Mouse (Mus musculus): ENCODE measurements around the gene Fut2. TPM values are rescaled to one million over a fixed set of nuclear protein-coding genes. Genes with fewer than 3 reads are reported as not detected.

Gene Fut2
- polyA plus RNA-seq, 1 experiment from 2014 or later = 0.56 TPM

Other genes starting within 250 kb of the Fut2 start
- gene Lhb, start 245.6 kb downstream of the Fut2 start, polyA plus RNA-seq (2014; fragmentation: Nextera tagmentation; extraction: Ambion mirVana) = 0.33 and 0.46 TPM in 2 replicates
- gene Gys1, start 231.6 kb downstream of the Fut2 start, polyA plus RNA-seq (2014; fragmentation: Nextera tagmentation; extraction: Ambion mirVana) = 99.1 and 106 TPM in 2 replicates
- 98.2 and 104 TPM in 2 replicates for gene Ruvbl2, start 228.3 kb downstream of the Fut2 start, polyA plus RNA-seq (2014; fragmentation: Nextera tagmentation; extraction: Ambion mirVana)
- 4,030 and 4,320 TPM in 2 replicates for gene Ftl1, start 206.5 kb downstream of the Fut2 start, polyA plus RNA-seq (2014; fragmentation: Nextera tagmentation; extraction: Ambion mirVana)
- gene Bax, start 199.5 kb downstream of the Fut2 start, polyA plus RNA-seq (2014; fragmentation: Nextera tagmentation; extraction: Ambion mirVana) = 91.3 and 146 TPM in 2 replicates
- 1.5 and 2.2 TPM in 2 replicates for gene Tulp2, start 184.5 kb downstream of the Fut2 start, polyA plus RNA-seq (2014; fragmentation: Nextera tagmentation; extraction: Ambion mirVana)
- not detected in 2 replicates for gene Gm45808, start 179.6 kb downstream of the Fut2 start, polyA plus RNA-seq (2014; fragmentation: Nextera tagmentation; extraction: Ambion mirVana)
- gene Dhdh, start 177.6 kb downstream of the Fut2 start, polyA plus RNA-seq (2014; fragmentation: Nextera tagmentation; extraction: Ambion mirVana) = 4.6 and 4.9 TPM in 2 replicates
- gene Nucb1, start 156.0 kb downstream of the Fut2 start, polyA plus RNA-seq (2014; fragmentation: Nextera tagmentation; extraction: Ambion mirVana) = 165 and 186 TPM in 2 replicates
- 28.5 and 28.8 TPM in 2 replicates for gene Ppp1r15a, start 140.1 kb downstream of the Fut2 start, polyA plus RNA-seq (2014; fragmentation: Nextera tagmentation; extraction: Ambion mirVana)
- 1.1 TPM in 2 replicates for gene Plekha4, start 140.1 kb downstream of the Fut2 start, polyA plus RNA-seq (2014; fragmentation: Nextera tagmentation; extraction: Ambion mirVana)
- gene Hsd17b14, start 111.5 kb downstream of the Fut2 start, polyA plus RNA-seq (2014; fragmentation: Nextera tagmentation; extraction: Ambion mirVana) = 0.31 and 1.5 TPM in 2 replicates
- 69.1 and 73.2 TPM in 2 replicates for gene Bcat2, start 96.2 kb downstream of the Fut2 start, polyA plus RNA-seq (2014; fragmentation: Nextera tagmentation; extraction: Ambion mirVana)
- not detected in 2 replicates for gene Fgf21, start 50.9 kb downstream of the Fut2 start, polyA plus RNA-seq (2014; fragmentation: Nextera tagmentation; extraction: Ambion mirVana)
- gene Fut1, start 49.1 kb downstream of the Fut2 start, polyA plus RNA-seq (2014; fragmentation: Nextera tagmentation; extraction: Ambion mirVana) = not detected in 2 replicates
- 0.34 and 0.35 TPM in 2 replicates for gene Izumo1, start 44.6 kb downstream of the Fut2 start, polyA plus RNA-seq (2014; fragmentation: Nextera tagmentation; extraction: Ambion mirVana)
- 13.9 and 14.5 TPM in 2 replicates for gene Rasip1, start 38.9 kb downstream of the Fut2 start, polyA plus RNA-seq (2014; fragmentation: Nextera tagmentation; extraction: Ambion mirVana)
- 3.4 and 4.0 TPM in 2 replicates for gene Mamstr, start 26.4 kb downstream of the Fut2 start, polyA plus RNA-seq (2014; fragmentation: Nextera tagmentation; extraction: Ambion mirVana)
- gene Ntn5, start 17.6 kb upstream of the Fut2 start, polyA plus RNA-seq (2014; fragmentation: Nextera tagmentation; extraction: Ambion mirVana) = not detected in 2 replicates
- 0.24 and 0.99 TPM in 2 replicates for gene Sec1, start 28.0 kb upstream of the Fut2 start, polyA plus RNA-seq (2014; fragmentation: Nextera tagmentation; extraction: Ambion mirVana)
- 3.3 and 5.5 TPM in 2 replicates for gene Car11, start 33.4 kb upstream of the Fut2 start, polyA plus RNA-seq (2014; fragmentation: Nextera tagmentation; extraction: Ambion mirVana)
- 3.3 and 3.5 TPM in 2 replicates for gene Dbp, start 38.7 kb upstream of the Fut2 start, polyA plus RNA-seq (2014; fragmentation: Nextera tagmentation; extraction: Ambion mirVana)
- gene Rpl18, start 49.1 kb upstream of the Fut2 start, polyA plus RNA-seq (2014; fragmentation: Nextera tagmentation; extraction: Ambion mirVana) = 764 and 836 TPM in 2 replicates
- gene Sphk2, start 51.6 kb upstream of the Fut2 start, polyA plus RNA-seq (2014; fragmentation: Nextera tagmentation; extraction: Ambion mirVana) = 13.2 and 17.3 TPM in 2 replicates
- 0.58 and 0.67 TPM in 2 replicates for gene Fam83e, start 54.8 kb upstream of the Fut2 start, polyA plus RNA-seq (2014; fragmentation: Nextera tagmentation; extraction: Ambion mirVana)
- not detected in 2 replicates for gene Spaca4, start 59.4 kb upstream of the Fut2 start, polyA plus RNA-seq (2014; fragmentation: Nextera tagmentation; extraction: Ambion mirVana)
- gene Lmtk3, start 117.3 kb upstream of the Fut2 start, polyA plus RNA-seq (2014; fragmentation: Nextera tagmentation; extraction: Ambion mirVana) = 0.41 and 1.1 TPM in 2 replicates
- 0.27 and 0.33 TPM in 2 replicates for gene Sult2b1, start 118.3 kb upstream of the Fut2 start, polyA plus RNA-seq (2014; fragmentation: Nextera tagmentation; extraction: Ambion mirVana)
- gene Cyth2, start 148.2 kb upstream of the Fut2 start, polyA plus RNA-seq (2014; fragmentation: Nextera tagmentation; extraction: Ambion mirVana) = 89.7 and 104 TPM in 2 replicates
- gene Kcnj14, start 158.4 kb upstream of the Fut2 start, polyA plus RNA-seq (2014; fragmentation: Nextera tagmentation; extraction: Ambion mirVana) = 0.39 and 1.0 TPM in 2 replicates
- gene Grwd1, start 164.6 kb upstream of the Fut2 start, polyA plus RNA-seq (2014; fragmentation: Nextera tagmentation; extraction: Ambion mirVana) = 48.7 and 49.8 TPM in 2 replicates
- gene Kdelr1, start 206.4 kb upstream of the Fut2 start, polyA plus RNA-seq (2014; fragmentation: Nextera tagmentation; extraction: Ambion mirVana) = 76.0 and 115 TPM in 2 replicates
- gene Grin2d, start 212.0 kb upstream of the Fut2 start, polyA plus RNA-seq (2014; fragmentation: Nextera tagmentation; extraction: Ambion mirVana) = 0.11 TPM in 2 replicates
- gene Syngr4, start 230.3 kb upstream of the Fut2 start, polyA plus RNA-seq (2014; fragmentation: Nextera tagmentation; extraction: Ambion mirVana) = 0.54 and 1.3 TPM in 2 replicates
- 5.5 and 5.8 TPM in 2 replicates for gene Tmem143, start 230.5 kb upstream of the Fut2 start, polyA plus RNA-seq (2014; fragmentation: Nextera tagmentation; extraction: Ambion mirVana)

All from heart, embryonic 11.5 days (tissue).